Mouse (Mus musculus) liver, postnatal 0 days (tissue): ENCODE data around the gene Ptms. TPM values are rescaled to one million over a fixed set of nuclear protein-coding genes. Genes with fewer than 3 reads are reported as not detected.
A peak's percentile ranks its signal among the peaks of the same experiment; 100 is the strongest.

Source experiments
- ATAC-seq: fragments of 200-750 bp; cut with Nextera tagmentation; 2 replicates; pipeline ENCODE4 v1.8.0; 2017; ENCODE audit warnings: mild to moderate bottlenecking, moderate library complexity
- DNase-seq: peaks from one replicate; pipeline ENCODE4 v3.0.0-alpha.2; 2016
- H3K27ac ChIP-seq: fragments of 300-500 bp; sonication (generic); 2 replicates; pipeline ENCODE4 v1.5.1; 2014; ENCODE audit warnings: antibody characterized with exemption, moderate library complexity, mild to moderate bottlenecking, low read depth
- H3K27me3 ChIP-seq: fragments of 300-500 bp; sonication (generic); 2 replicates; pipeline ENCODE4 v1.6.1; 2014; ENCODE audit warnings: low read length, control low read depth, mixed read lengths; ENCODE audit not compliant: insufficient read depth
- H3K36me3 ChIP-seq: fragments of 300-500 bp; sonication (generic); replicated peaks from 2 replicates; pipeline ENCODE4 v1.6.1; 2014; ENCODE audit warnings: mild to moderate bottlenecking, control low read depth, low read length, moderate library complexity, mixed read lengths; ENCODE audit not compliant: insufficient read depth
- H3K4me1 ChIP-seq: fragments of 300-500 bp; sonication (generic); 2 replicates; pipeline ENCODE4 v1.6.1; 2014; ENCODE audit warnings: antibody characterized with exemption, mild to moderate bottlenecking, control low read depth; ENCODE audit not compliant: insufficient read depth
- H3K4me2 ChIP-seq: fragments of 300-500 bp; sonication (generic); 2 replicates; pipeline ENCODE4 v1.6.1; 2014; ENCODE audit warnings: low read depth, mild to moderate bottlenecking, low read length, moderate library complexity, mixed read lengths
- H3K4me3 ChIP-seq: fragments of 300-500 bp; sonication (generic); 2 replicates; pipeline ENCODE4 v1.5.1; 2014; ENCODE audit warnings: low read depth, low read length
- H3K9ac ChIP-seq: fragments of 300-500 bp; sonication (generic); replicated peaks from 2 replicates; pipeline ENCODE4 v1.6.1; 2014; ENCODE audit warnings: mild to moderate bottlenecking, moderate library complexity
- H3K9me3 ChIP-seq: fragments of 300-500 bp; sonication (generic); 2 replicates; pipeline ENCODE4 v1.6.1; 2016; ENCODE audit warnings: mild to moderate bottlenecking, control low read depth, low read length, mixed read lengths
- CTCF ChIP-seq: sonication (generic); IDR thresholded peaks from 2 replicates; pipeline ENCODE4 v1.5.1; 2016; ENCODE audit warnings: antibody characterized with exemption, low read depth
- EP300 ChIP-seq: IDR thresholded peaks from 2 replicates; pipeline ENCODE4 v1.6.1; 2016; ENCODE audit warnings: antibody characterized with exemption, low read depth, mild to moderate bottlenecking
- WGBS: fragments of 180-500 bp; shearing (Covaris S2); extraction: QIAGEN DNeasy Blood & Tissue Kit; methylation state at CpG from one replicate; pipeline ENCODE4 v1.1.7; 2014; ENCODE audit not compliant: insufficient replicate concordance; 5-methylcytosine and 5-hydroxymethylcytosine counted together
- polyA plus RNA-seq: library from polyadenylated mRNA; unstranded; fragments of >200 nt; fragmentation: Nextera tagmentation; extraction: Ambion mirVana; gene quantifications from 2 replicates; pipeline ENCODE4 v1.2.1, GENCODE M21; 2015

The Ptms gene
- polyA plus RNA-seq, 1 experiment from 2014 or later: 116 TPM

DNA sequence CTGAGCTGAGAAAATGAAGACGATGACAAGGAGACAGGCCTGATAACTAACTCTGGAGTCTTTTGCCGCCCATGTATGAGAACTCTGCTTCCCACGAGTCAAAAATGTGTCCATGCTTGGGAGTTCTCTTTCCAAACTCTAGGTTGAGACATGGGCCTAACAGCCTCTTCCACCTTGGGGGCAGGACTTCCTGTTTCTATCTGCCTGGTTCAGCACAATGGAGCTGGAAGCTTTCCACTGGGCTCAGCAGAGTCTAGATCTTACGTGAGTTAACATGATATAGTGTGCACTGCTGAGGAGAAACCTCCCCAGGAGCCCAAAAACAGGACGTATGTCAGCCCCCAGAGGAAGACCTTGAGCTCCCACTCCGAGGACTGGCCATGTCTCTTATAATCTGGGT, 6.7 kb downstream of the Ptms start:
- no peak for DNase-seq
- Histone ChIP-seq H3K4me2 (no peak overlapping the region), H3K27me3 (peaks cover 41% of the 10 kb centered on the region), H3K4me3 (no peak overlapping the region), H3K9me3 (no peaks in the 10 kb centered on the region), H3K9ac (no peak overlapping the region), H3K4me1 (peaks cover 17% of the 10 kb centered on the region), H3K27ac (no peak overlapping the region; the same call in 1 of the 2 replicates), H3K36me3 (peaks cover 12% of the 10 kb centered on the region; the same call in 1 of the 2 replicates)
- 35% methylated on average over 6 of the region's 6 CpGs for WGBS
- no peak for TF ChIP-seq EP300
- TF ChIP-seq CTCF: no peak
- ATAC-seq: no peak

DNA sequence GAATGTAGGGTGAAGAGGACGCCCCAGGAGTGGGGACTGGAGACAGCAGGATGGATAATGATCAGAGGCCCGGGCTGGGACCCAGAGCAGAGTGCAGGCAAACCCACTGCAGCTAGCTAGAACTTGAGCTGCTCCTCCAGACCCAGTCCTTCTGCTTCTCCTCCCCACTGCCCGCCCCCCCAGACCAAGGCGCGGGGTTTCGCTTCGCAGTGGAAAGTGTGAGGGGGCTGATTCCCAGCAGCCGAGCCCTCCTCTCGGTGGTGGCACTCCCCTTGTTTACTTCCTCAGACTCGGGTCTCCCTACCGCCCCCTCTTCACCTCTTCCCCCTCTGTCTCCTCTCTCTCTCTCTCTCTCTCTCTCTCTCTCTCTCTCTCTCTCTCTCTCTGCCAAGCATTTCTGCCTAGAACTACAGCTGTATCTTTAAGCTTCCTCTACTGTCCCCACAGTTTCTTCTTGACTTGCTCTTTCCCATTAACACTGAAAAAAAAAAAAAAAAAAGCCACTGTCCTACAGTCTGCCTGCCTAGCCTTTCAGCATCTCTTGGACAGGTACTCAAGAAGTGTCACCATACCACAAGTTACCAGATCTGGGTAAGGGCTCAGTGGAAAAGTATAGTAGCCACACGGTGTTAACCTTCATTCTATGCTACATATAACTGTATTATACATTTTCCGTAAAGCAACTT, 8.2 kb downstream of the Ptms start, which contains the start of gene Lag3:
Gene Lag3, minus strand, starts transcription at position 173 of the 686 bp plus-strand sequence.
- no peak within 1 kb of the TSS for H3K9ac ChIP-seq
- H3K27ac ChIP-seq: no peak within 1 kb of the TSS
- no peaks in the 10 kb centered on the region for H3K9me3 ChIP-seq
- 15% methylated on average over 12 of the region's 13 CpGs for WGBS
- H3K4me3 ChIP-seq: no peak within 1 kb of the TSS
- peaks cover 12% of the 10 kb centered on the region; the same call in 1 of the 2 replicates for H3K36me3 ChIP-seq
- no peak within 1 kb of the TSS for H3K4me2 ChIP-seq
- peaks cover 14% of the 10 kb centered on the region for H3K4me1 ChIP-seq
- H3K27me3 ChIP-seq: peaks cover 35% of the 10 kb centered on the region
- TF ChIP-seq CTCF (no peak), EP300 (no peak)
- no peak for ATAC-seq
- DNase-seq: no peak

DNA sequence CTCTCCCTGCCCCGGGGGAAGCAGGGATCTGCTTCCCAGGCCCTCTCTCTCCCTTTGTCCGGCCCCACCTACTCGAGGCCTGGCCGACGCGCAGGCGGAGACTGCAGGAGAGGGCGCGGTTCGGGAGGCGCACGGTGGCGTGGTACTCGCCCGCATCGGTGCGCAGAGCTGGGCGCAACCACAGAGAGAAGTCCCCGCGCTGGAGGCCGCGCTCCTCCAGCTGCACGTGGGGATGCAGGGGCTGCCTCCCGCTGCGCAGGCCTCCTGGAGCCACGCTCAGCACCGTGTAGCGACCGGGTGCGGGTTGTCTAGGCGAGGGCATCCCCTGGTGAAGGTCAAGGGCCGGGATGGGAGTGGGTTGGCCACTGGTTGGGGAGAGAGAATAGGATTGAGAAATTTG, 9.9 kb downstream of the Ptms start:
- H3K9me3 ChIP-seq: no peaks in the 10 kb centered on the region
- peaks cover 12% of the 10 kb centered on the region; the same call in 1 of the 2 replicates for H3K36me3 ChIP-seq
- ATAC-seq (no peak), DNase-seq (no peak)
- H3K4me3 ChIP-seq: no peak overlapping the region
- peaks cover 9% of the 10 kb centered on the region for H3K4me1 ChIP-seq
- H3K9ac ChIP-seq: no peak overlapping the region; the same call in 1 of the 2 replicates
- no peak overlapping the region for H3K27ac ChIP-seq
- no peak overlapping the region for H3K4me2 ChIP-seq
- TF ChIP-seq CTCF (no peak), EP300 (no peak)
- 9% methylated on average over 32 of the region's 32 CpGs for WGBS
- peaks cover 20% of the 10 kb centered on the region for H3K27me3 ChIP-seq

DNA sequence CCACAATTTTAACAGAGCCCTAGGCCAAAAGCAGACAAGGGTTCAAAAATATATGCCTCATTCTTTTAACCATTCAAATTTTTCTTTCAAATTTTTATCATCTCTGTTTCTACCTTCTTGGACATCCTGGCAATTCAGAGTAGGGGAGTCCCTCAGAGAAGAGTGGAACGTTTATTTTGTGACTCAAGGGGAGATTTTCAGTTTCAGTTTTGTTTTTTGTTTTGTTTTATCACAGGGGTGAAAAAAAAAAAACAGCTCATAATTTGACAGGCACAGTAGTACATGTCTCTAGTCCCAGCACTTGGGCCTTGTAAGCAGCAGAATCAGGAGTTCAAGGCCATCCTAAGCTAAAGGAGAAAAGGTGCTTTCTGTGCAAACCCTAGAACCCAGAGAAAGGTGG, 12.1 kb downstream of the Ptms start:
- H3K27me3 ChIP-seq: peaks cover 19% of the 10 kb centered on the region
- H3K4me2 ChIP-seq: no peak overlapping the region
- no peaks in the 10 kb centered on the region for H3K36me3 ChIP-seq
- H3K4me3 ChIP-seq: no peak overlapping the region
- peaks cover 5% of the 10 kb centered on the region; the same call in 1 of the 2 replicates for H3K4me1 ChIP-seq
- no peaks in the 10 kb centered on the region for H3K9me3 ChIP-seq
- whole genome bisulfite sequencing: 36% methylated on average over 1 of the region's 1 CpGs
- no peak for ATAC-seq
- H3K9ac ChIP-seq: no peak overlapping the region
- no peak overlapping the region for H3K27ac ChIP-seq
- TF ChIP-seq CTCF (no peak), EP300 (no peak)
- no peak for DNase-seq

DNA sequence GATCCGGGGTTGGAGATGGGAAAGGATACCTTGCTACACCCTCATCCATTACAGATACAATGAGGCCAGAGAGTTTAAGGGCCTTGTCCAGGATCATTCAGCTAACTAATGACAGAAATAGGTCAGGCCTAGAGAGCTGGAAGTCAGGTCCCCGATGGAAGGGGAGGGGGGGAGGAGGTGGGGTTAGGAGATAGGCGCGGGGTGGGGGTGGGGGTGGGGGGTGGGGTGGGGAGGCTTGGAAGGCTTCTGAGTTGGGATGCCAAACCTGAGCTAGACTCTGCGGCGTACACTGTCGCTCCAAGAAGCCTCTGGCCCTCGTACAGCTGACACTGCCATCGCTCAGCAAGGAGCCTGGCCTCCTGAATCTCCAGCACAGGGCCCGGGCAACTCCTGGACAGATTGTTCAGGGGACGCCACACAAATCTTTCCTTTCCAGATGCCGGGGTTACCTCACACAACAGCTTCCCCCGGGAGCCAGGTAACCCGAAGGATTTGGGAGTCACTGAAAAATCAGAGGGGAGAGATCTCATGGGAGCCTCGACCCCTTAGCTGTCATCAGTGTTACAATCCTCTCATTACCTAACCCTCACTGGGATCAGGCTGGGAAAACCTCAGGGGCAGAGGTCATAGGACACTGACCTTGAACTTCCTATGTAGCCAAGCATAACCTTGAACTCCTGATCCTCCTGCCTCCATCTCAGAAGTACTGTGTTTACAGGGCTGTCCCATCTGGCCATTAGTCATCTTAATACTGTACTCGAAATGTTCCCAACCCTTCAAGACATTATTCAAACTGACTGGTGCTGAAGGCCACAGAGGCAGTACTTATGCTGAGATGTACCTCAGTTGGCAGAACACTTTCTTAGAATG, 14.7 kb downstream of the Ptms start:
- Histone ChIP-seq H3K4me2 (no peak overlapping the region), H3K4me1 (peaks cover 5% of the 10 kb centered on the region; the same call in 1 of the 2 replicates), H3K9me3 (no peaks in the 10 kb centered on the region), H3K27me3 (peaks cover 15% of the 10 kb centered on the region), H3K36me3 (no peaks in the 10 kb centered on the region), H3K4me3 (no peak overlapping the region), H3K9ac (no peak overlapping the region), H3K27ac (peak overlapping the region; percentile 83; the same call in 1 of the 2 replicates)
- no peak for DNase-seq
- no peak for ATAC-seq
- WGBS: 67% methylated on average over 13 of the region's 16 CpGs
- TF ChIP-seq CTCF: no peak
- TF ChIP-seq EP300: no peak
